Mouse (Mus musculus) CH12.LX (cell line): ENCODE measurements around the gene Nudt16l1. TPM values are rescaled to one million over a fixed set of nuclear protein-coding genes. Genes with fewer than 3 reads are reported as not detected.
A peak's percentile ranks its signal among the peaks of the same experiment; 100 is the strongest.

ENCODE experiments used
- DNase-seq: peaks from one replicate; pipeline ENCODE4 v3.0.0-alpha.2; 2013; ENCODE audit errors: extremely low read depth
- H3K27ac ChIP-seq: 2 replicates; pipeline ENCODE4 v1.5.1; 2012; ENCODE audit warnings: low read depth, mild to moderate bottlenecking, control low read depth, moderate library complexity; ENCODE audit not compliant: insufficient read depth
- H3K27me3 ChIP-seq: replicated peaks from 2 replicates; pipeline ENCODE3; 2012; ENCODE audit warnings: inconsistent platforms
- H3K36me3 ChIP-seq, 2 experiments: replicated peaks in 1 of 2; 2 replicates each; pipeline versions ENCODE3 to v1.6.1; 2012; ENCODE audit warnings: inconsistent platforms in 1 of 2, low read length in 1 of 2, mild to moderate bottlenecking in 1 of 2, mixed read lengths in 1 of 2, moderate library complexity in 1 of 2; ENCODE audit not compliant: control insufficient read depth in 1 of 2, insufficient read depth in 1 of 2
- H3K4me1 ChIP-seq, 2 experiments: 2 replicates each; pipeline ENCODE4 v1.6.1; 2012; ENCODE audit warnings: inconsistent platforms in 1 of 2, moderate library complexity in 1 of 2; ENCODE audit not compliant: insufficient read depth in 2 of 2, control insufficient read depth in 1 of 2
- H3K4me2 ChIP-seq: 2 replicates; pipeline ENCODE4 v1.6.1; 2012; ENCODE audit warnings: low read depth, mild to moderate bottlenecking, control low read depth; ENCODE audit not compliant: poor library complexity, insufficient read depth, severe bottlenecking
- H3K4me3 ChIP-seq, 3 experiments: fragments of 150-350 bp in 1 of 3; sonication (generic) in 1 of 3; replicated peaks in 1 of 3; 2 replicates each; pipeline versions ENCODE3 to v1.5.1; 2011 to 2012; ENCODE audit warnings: low read depth in 2 of 3, low read length in 2 of 3, mild to moderate bottlenecking in 2 of 3, moderate library complexity in 2 of 3, control low read depth in 1 of 3, improper control_type of control experiment in 1 of 3, inconsistent platforms in 1 of 3, mixed read lengths in 1 of 3; ENCODE audit not compliant: poor library complexity in 1 of 3
- H3K79me2 ChIP-seq: replicated peaks from 2 replicates; pipeline ENCODE4 v1.6.1; 2012; ENCODE audit warnings: mild to moderate bottlenecking, moderate library complexity; ENCODE audit not compliant: control insufficient read depth, poor library complexity, insufficient read depth, severe bottlenecking; ENCODE audit errors: extremely low read depth
- H3K9ac ChIP-seq: 2 replicates; pipeline ENCODE4 v1.6.1; 2012; ENCODE audit warnings: low read depth, mild to moderate bottlenecking, control low read depth, moderate library complexity; ENCODE audit not compliant: insufficient read depth
- H3K9me3 ChIP-seq: replicated peaks from 2 replicates; pipeline ENCODE3; 2012; ENCODE audit warnings: low read length, inconsistent platforms, mixed read lengths
- BHLHE40 ChIP-seq: IDR thresholded peaks from 2 replicates; pipeline ENCODE4 v1.6.1; 2011; ENCODE audit warnings: mild to moderate bottlenecking, low read depth, low read length, improper control_type of control experiment
- CHD1 ChIP-seq: IDR thresholded peaks from 2 replicates; pipeline ENCODE4 v1.6.1; 2012; ENCODE audit warnings: low read depth, low read length, improper control_type of control experiment, inconsistent platforms
- CHD2 ChIP-seq: IDR thresholded peaks from 2 replicates; pipeline ENCODE4 v1.6.1; 2011; ENCODE audit warnings: low read length, improper control_type of control experiment
- CTCF ChIP-seq, 2 experiments: IDR thresholded peaks in 1 of 2; conservative IDR thresholded peaks in 1 of 2; 2 replicates each; pipeline ENCODE4 v1.5.1; 2011 to 2012; ENCODE audit warnings: low read depth in 2 of 2, low read length in 2 of 2, improper control_type of control experiment in 1 of 2, inconsistent platforms in 1 of 2, mild to moderate bottlenecking in 1 of 2, moderate library complexity in 1 of 2
- EP300 ChIP-seq: IDR thresholded peaks from 2 replicates; pipeline ENCODE4 v1.6.1; 2011; ENCODE audit warnings: low read length, improper control_type of control experiment
- ETS1 ChIP-seq: conservative IDR thresholded peaks from 2 replicates; pipeline ENCODE4 v1.6.1; 2012; ENCODE audit warnings: low read depth, mild to moderate bottlenecking, inconsistent platforms, low read length, improper control_type of control experiment, moderate library complexity
- HCFC1 ChIP-seq: IDR thresholded peaks from 2 replicates; pipeline ENCODE4 v1.6.1; 2012; ENCODE audit warnings: low read depth, mild to moderate bottlenecking, inconsistent platforms, low read length, improper control_type of control experiment
- IRF4 ChIP-seq: IDR thresholded peaks from 2 replicates; pipeline ENCODE4 v1.6.1; 2014; ENCODE audit warnings: low read depth, mild to moderate bottlenecking, inconsistent platforms, low read length, improper control_type of control experiment
- JUN ChIP-seq: IDR thresholded peaks from 2 replicates; pipeline ENCODE4 v1.6.1; 2011; ENCODE audit warnings: low read depth, mild to moderate bottlenecking, low read length, improper control_type of control experiment, moderate library complexity; ENCODE audit not compliant: insufficient read depth
- KAT2A ChIP-seq: IDR thresholded peaks from 2 replicates; pipeline ENCODE4 v1.6.1; 2012; ENCODE audit warnings: low read length, improper control_type of control experiment, inconsistent platforms; ENCODE audit not compliant: insufficient replicate concordance
- MAX ChIP-seq: IDR thresholded peaks from 2 replicates; pipeline ENCODE4 v1.6.1; 2011; ENCODE audit warnings: low read length, improper control_type of control experiment
- MXI1 ChIP-seq: IDR thresholded peaks from 2 replicates; pipeline ENCODE4 v1.6.1; 2011; ENCODE audit warnings: mild to moderate bottlenecking, low read depth, low read length, improper control_type of control experiment
- MYC ChIP-seq: IDR thresholded peaks from 2 replicates; pipeline ENCODE4 v1.6.1; 2011; ENCODE audit warnings: low read depth, mild to moderate bottlenecking, improper control_type of control experiment, low read length
- NELFE ChIP-seq: IDR thresholded peaks from 2 replicates; pipeline ENCODE4 v1.6.1; 2011; ENCODE audit warnings: low read depth, low read length, improper control_type of control experiment
- NRF1 ChIP-seq: IDR thresholded peaks from 2 replicates; pipeline ENCODE4 v1.6.1; 2014; ENCODE audit warnings: low read depth, mild to moderate bottlenecking, inconsistent platforms, low read length, improper control_type of control experiment, moderate library complexity
- POLR2A ChIP-seq: IDR thresholded peaks from 2 replicates; pipeline ENCODE4 v1.6.1; 2011; ENCODE audit warnings: low read depth, mild to moderate bottlenecking, improper control_type of control experiment, low read length
- POLR2AphosphoS2 ChIP-seq: IDR thresholded peaks from 2 replicates; pipeline ENCODE4 v1.6.1; 2011; ENCODE audit warnings: low read depth, low read length, improper control_type of control experiment
- RCOR1 ChIP-seq: conservative IDR thresholded peaks from 2 replicates; pipeline ENCODE4 v1.6.1; 2012; ENCODE audit warnings: low read depth, mild to moderate bottlenecking, inconsistent platforms, low read length, improper control_type of control experiment
- SIN3A ChIP-seq: IDR thresholded peaks from 2 replicates; pipeline ENCODE4 v1.6.1; 2012; ENCODE audit warnings: low read length, improper control_type of control experiment, inconsistent platforms
- SMC3 ChIP-seq: IDR thresholded peaks from 2 replicates; pipeline ENCODE4 v1.6.1; 2011; ENCODE audit warnings: low read depth, low read length, improper control_type of control experiment
- TCF12 ChIP-seq: IDR thresholded peaks from 2 replicates; pipeline ENCODE4 v1.6.1; 2014; ENCODE audit warnings: low read depth, mild to moderate bottlenecking, inconsistent platforms, low read length, improper control_type of control experiment
- UBTF ChIP-seq: IDR thresholded peaks from 2 replicates; pipeline ENCODE4 v1.6.1; 2012; ENCODE audit warnings: low read depth, mild to moderate bottlenecking, inconsistent platforms, low read length, improper control_type of control experiment, moderate library complexity
- USF1 ChIP-seq: IDR thresholded peaks from 2 replicates; pipeline ENCODE4 v1.6.1; 2014; ENCODE audit warnings: low read depth, mild to moderate bottlenecking, inconsistent platforms, low read length, improper control_type of control experiment
- ZC3H11A ChIP-seq: IDR thresholded peaks from 2 replicates; pipeline ENCODE4 v1.6.1; 2012; ENCODE audit warnings: low read depth, mild to moderate bottlenecking, inconsistent platforms, low read length, improper control_type of control experiment
- ZMIZ1 ChIP-seq: IDR thresholded peaks from 2 replicates; pipeline ENCODE4 v1.6.1; 2012; ENCODE audit warnings: low read depth, mild to moderate bottlenecking, inconsistent platforms, low read length, improper control_type of control experiment
- ZNF384 ChIP-seq: IDR thresholded peaks from 2 replicates; pipeline ENCODE4 v1.6.1; 2012; ENCODE audit warnings: low read depth, low read length, improper control_type of control experiment, inconsistent platforms
- dilution Hi-C: fragments of 300-500 bp; cut with MboI; formaldehyde crosslinking; loops from 2 replicates; pipeline ENCODE4 v1.14.3; 2020; ENCODE audit warnings: low sequenced_read_pairs; ENCODE audit not compliant: extremely low pct_unique_long_range_greater_than_20kb, extremely low pct_ligation_motif_present
- in situ Hi-C: fragments of 300-500 bp; cut with MboI; formaldehyde crosslinking; loops from 3 replicates; pipeline ENCODE4 v1.14.3; 2019; ENCODE audit warnings: low sequenced_read_pairs, low pct_ligation_motif_present, low pct_unique_long_range_greater_than_20kb, mixed read lengths
- polyA plus RNA-seq: library from polyadenylated mRNA; unstranded; fragments of >175 nt; gene quantifications from 2 replicates; pipeline ENCODE4 v1.2.1, GENCODE M21; 2012; ENCODE audit warnings: low read depth; ENCODE audit not compliant: insufficient read length
- total RNA-seq, 2 experiments: library from RNA; depleted of rRNA; stranded (reverse); fragments of 300-350 nt in 1 of 2; fragments of >200 nt in 1 of 2; gene quantifications; 2 replicates each; pipeline ENCODE4 v1.2.3; 2012 to 2014

Gene Nudt16l1
- total and polyA plus RNA-seq, 3 experiments = 36.3 to 101 (median 65.7) TPM

DNA sequence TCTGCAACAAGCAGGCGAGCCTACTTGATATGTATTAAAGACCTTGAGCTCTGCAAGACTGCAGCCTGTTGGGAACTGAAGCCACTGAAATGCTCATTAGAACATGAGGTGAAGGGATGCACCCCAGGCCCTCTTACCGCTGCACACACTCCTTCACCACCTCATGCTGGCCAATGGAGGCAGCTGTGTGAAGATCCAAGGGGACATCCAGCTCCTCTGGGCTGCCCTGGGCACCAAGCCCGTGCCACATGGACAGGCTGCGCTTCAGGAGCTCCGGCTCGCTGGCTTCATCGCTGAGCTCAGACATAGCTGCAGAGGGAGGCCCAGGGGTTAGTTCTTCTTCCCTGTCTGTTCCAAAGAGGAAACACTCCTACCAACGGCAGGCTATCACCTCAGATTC lies 21.7 kb downstream of the Nudt16l1 start:
- H3K4me3 ChIP-seq = no peak overlapping the region
- DNase-seq = no peak
- no peak for TF ChIP-seq USF1
- no peak for TF ChIP-seq POLR2AphosphoS2
- no peak for TF ChIP-seq BHLHE40
- TF ChIP-seq ZC3H11A = no peak
- TF ChIP-seq JUN = no peak
- TF ChIP-seq UBTF = no peak
- TF ChIP-seq MXI1 = no peak
- TF ChIP-seq NRF1 = no peak
- no peak for TF ChIP-seq EP300
- dilution Hi-C loops (no loop called here), in situ Hi-C loops (no loop called here)
- H3K79me2 ChIP-seq = peaks cover 19% of the 10 kb centered on the region
- H3K4me2 ChIP-seq = no peak overlapping the region
- peaks cover 5 to 67% of the 10 kb centered on the region in 2 experiments for H3K4me1 ChIP-seq
- no peak overlapping the region for H3K27ac ChIP-seq
- H3K36me3 ChIP-seq = peaks cover 32 to 54% of the 10 kb centered on the region in 2 experiments
- no peaks in the 10 kb centered on the region for H3K27me3 ChIP-seq
- no peaks in the 10 kb centered on the region for H3K9me3 ChIP-seq
- no peak overlapping the region for H3K9ac ChIP-seq

DNA sequence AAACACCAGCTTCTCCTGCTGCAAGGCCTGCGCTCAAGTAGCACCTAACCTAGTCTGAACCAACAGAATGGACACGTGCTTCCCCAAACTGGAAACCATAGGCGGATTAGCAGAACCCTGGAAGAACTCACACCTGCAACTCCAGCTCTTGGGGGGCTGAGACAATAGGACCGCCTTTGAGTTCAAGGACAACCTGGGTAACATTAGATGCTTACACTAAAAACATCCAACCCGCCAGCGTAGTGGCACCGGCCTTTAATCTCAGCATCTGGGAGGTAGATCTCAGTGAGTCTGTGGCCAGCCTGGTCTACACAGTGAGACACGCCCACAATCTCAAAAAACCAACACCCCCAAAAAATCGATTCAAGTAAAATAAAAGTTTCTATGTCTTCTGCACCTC lies 24.8 kb downstream of the Nudt16l1 start:
- peaks cover 5 to 64% of the 10 kb centered on the region in 2 experiments for H3K4me1 ChIP-seq
- H3K4me2 ChIP-seq = peak overlapping the region; percentile 77
- dilution Hi-C loops = no loop called here
- H3K27me3 ChIP-seq = no peaks in the 10 kb centered on the region
- peak overlapping the region; percentile 65 for H3K9ac ChIP-seq
- DNase-seq = peak; percentile 34
- H3K4me3 ChIP-seq = peak overlapping the region; percentile 75 to 90 (median 82)
- H3K36me3 ChIP-seq = peaks cover 7 to 33% of the 10 kb centered on the region in 2 experiments
- no peak overlapping the region for H3K27ac ChIP-seq
- in situ Hi-C loops = no loop called here
- TF ChIP-seq EP300 (no peak), NRF1 (no peak), ZNF384 (no peak), MXI1 (0 out of 2 replicates have a peak, but pooled peaks have one; percentile 21), NELFE (0 out of 2 replicates have a peak, but pooled peaks have one; percentile 22), UBTF (no peak), POLR2AphosphoS2 (no peak), RCOR1 (no peak), CHD1 (peak; percentile 39; the same call in 1 of the 2 replicates), SIN3A (no peak), KAT2A (no peak), MYC (0 out of 2 replicates have a peak, but pooled peaks have one; percentile 30), ZMIZ1 (peak; percentile 44; the same call in 1 of the 2 replicates), MAX (peak; percentile 80), IRF4 (no peak), TCF12 (no peak), POLR2A (no peak), CHD2 (no peak), ETS1 (no peak; the same call in 1 of the 2 replicates), CTCF (conservative IDR thresholded peaks at IDR 0.05 in 1 of 2, IDR thresholded peaks at IDR 0.05 in 1 of 2; ENCODE audit: low read depth in 2 of 2, low read length in 2 of 2) (no peak), SMC3 (no peak), HCFC1 (no peak)
- TF ChIP-seq, all 38 proteins: peak for 6
- Histone ChIP-seq H3K79me2 (peaks cover 19% of the 10 kb centered on the region), H3K9me3 (no peaks in the 10 kb centered on the region)
